Mouse (Mus musculus): ENCODE results near the gene Mrpl40. TPM values are rescaled to one million over a fixed set of nuclear protein-coding genes. Genes with fewer than 3 reads are reported as not detected.
"Not testable (repeated sequence)": the region's sequence is repeated elsewhere in the genome, so short reads cannot be mapped to it uniquely, and the experiment has no call there.

Gene Mrpl40
- polyA plus RNA-seq, 1 experiment = 19.3 TPM

- no peak overlapping the region for H3K4me3 ChIP-seq (ENCODE audit: insufficient read depth, low read depth, low read length)
- TF ChIP-seq CTCF (conservative IDR thresholded peaks at IDR 0.05; ENCODE audit: insufficient read depth, insufficient read length, low read depth, low read length) = no peak
- no peak for TF ChIP-seq POLR2A (IDR thresholded peaks at IDR 0.05; ENCODE audit: low read depth, low read length)
- no peaks in the 10 kb centered on the region for H3K36me3 ChIP-seq (ENCODE audit: control insufficient read depth, insufficient read depth, low read length)
- no peak overlapping the region for H3K27ac ChIP-seq (ENCODE audit: insufficient read depth, low read depth, low read length)
- H3K4me1 ChIP-seq (ENCODE audit: control insufficient read depth, insufficient read depth, low read length) = no peaks in the 10 kb centered on the region
- no peak for DNase-seq
- H3K27me3 ChIP-seq (replicated peaks; ENCODE audit: control insufficient read depth, insufficient read depth, low read length) = no peaks in the 10 kb centered on the region
Measured at GRCm38 (mm10) chr16:18884044-18884443, 7.4 kb upstream of the Mrpl40 start.

- Histone ChIP-seq H3K36me3 (ENCODE audit: control insufficient read depth, insufficient read depth, low read length) (no peaks in the 10 kb centered on the region; the same call in 1 of the 2 replicates), H3K4me3 (ENCODE audit: insufficient read depth, low read depth, low read length) (peak overlapping the region; percentile 68), H3K4me1 (ENCODE audit: control insufficient read depth, insufficient read depth, low read length) (no peaks in the 10 kb centered on the region; the same call in 1 of the 2 replicates), H3K27ac (ENCODE audit: insufficient read depth, low read depth, low read length) (no peak overlapping the region), H3K27me3 (replicated peaks; ENCODE audit: control insufficient read depth, insufficient read depth, low read length) (no peaks in the 10 kb centered on the region)
- no peak for TF ChIP-seq POLR2A (IDR thresholded peaks at IDR 0.05; ENCODE audit: low read depth, low read length)
- TF ChIP-seq CTCF (conservative IDR thresholded peaks at IDR 0.05; ENCODE audit: insufficient read depth, insufficient read length, low read depth, low read length) = 0 out of 2 replicates have a peak, but pooled peaks have one; percentile 0
- 19% methylated on average over 20 of the region's 20 CpGs for WGBS
- no peak for DNase-seq
Measured at GRCm38 (mm10) chr16:18878091-18878720, 1.5 kb upstream of the Mrpl40 start.

GRCm38 (mm10) chr16:18877386-18878090 lies 876 bp upstream of the Mrpl40 start:
- DNase-seq = peak; percentile 76
- no peaks in the 10 kb centered on the region for H3K27me3 ChIP-seq (replicated peaks; ENCODE audit: control insufficient read depth, insufficient read depth, low read length)
- H3K4me1 ChIP-seq (ENCODE audit: control insufficient read depth, insufficient read depth, low read length) = no peaks in the 10 kb centered on the region; the same call in 1 of the 2 replicates
- peak overlapping the region; percentile 37 for H3K27ac ChIP-seq (ENCODE audit: insufficient read depth, low read depth, low read length)
- under 1% methylated on average over 43 of the region's 43 CpGs for WGBS
- TF ChIP-seq CTCF (conservative IDR thresholded peaks at IDR 0.05; ENCODE audit: insufficient read depth, insufficient read length, low read depth, low read length) (0 out of 2 replicates have a peak, but pooled peaks have one; percentile 3), POLR2A (IDR thresholded peaks at IDR 0.05; ENCODE audit: low read depth, low read length) (no peak)
- peak overlapping the region; percentile 68 for H3K4me3 ChIP-seq (ENCODE audit: insufficient read depth, low read depth, low read length)
- H3K36me3 ChIP-seq (ENCODE audit: control insufficient read depth, insufficient read depth, low read length) = no peaks in the 10 kb centered on the region; the same call in 1 of the 2 replicates

DNA sequence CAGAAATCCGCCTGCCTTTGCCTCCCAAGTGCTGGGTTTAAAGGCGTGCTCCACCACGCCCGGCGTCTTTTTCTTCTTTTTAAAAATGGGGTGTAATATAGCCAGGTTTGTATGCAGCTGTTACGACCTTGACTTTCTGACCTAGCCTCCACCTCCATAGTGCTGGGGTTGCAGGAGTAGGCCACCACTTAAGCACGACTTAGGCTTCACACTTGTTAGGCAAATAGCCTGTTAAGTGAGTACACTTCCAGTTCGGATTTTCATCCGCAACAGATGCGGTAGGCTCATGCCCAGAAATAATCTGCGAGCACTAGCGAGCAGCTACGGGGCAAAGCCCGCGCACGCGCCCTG lies 596 bp downstream of the Mrpl40 start:
- no peaks in the 10 kb centered on the region for H3K27me3 ChIP-seq (replicated peaks; ENCODE audit: control insufficient read depth, insufficient read depth, low read length)
- H3K4me3 ChIP-seq (ENCODE audit: insufficient read depth, low read depth, low read length) = peak overlapping the region; percentile 68
- TF ChIP-seq CTCF (conservative IDR thresholded peaks at IDR 0.05; ENCODE audit: insufficient read depth, insufficient read length, low read depth, low read length) (no peak), POLR2A (IDR thresholded peaks at IDR 0.05; ENCODE audit: low read depth, low read length) (no peak)
- peaks cover 2% of the 10 kb centered on the region for H3K36me3 ChIP-seq (ENCODE audit: control insufficient read depth, insufficient read depth, low read length)
- no peak for DNase-seq
- no peaks in the 10 kb centered on the region; the same call in 1 of the 2 replicates for H3K4me1 ChIP-seq (ENCODE audit: control insufficient read depth, insufficient read depth, low read length)
- peak overlapping the region; percentile 57 for H3K27ac ChIP-seq (ENCODE audit: insufficient read depth, low read depth, low read length)
- WGBS = under 1% methylated on average over 17 of the region's 17 CpGs

DNA sequence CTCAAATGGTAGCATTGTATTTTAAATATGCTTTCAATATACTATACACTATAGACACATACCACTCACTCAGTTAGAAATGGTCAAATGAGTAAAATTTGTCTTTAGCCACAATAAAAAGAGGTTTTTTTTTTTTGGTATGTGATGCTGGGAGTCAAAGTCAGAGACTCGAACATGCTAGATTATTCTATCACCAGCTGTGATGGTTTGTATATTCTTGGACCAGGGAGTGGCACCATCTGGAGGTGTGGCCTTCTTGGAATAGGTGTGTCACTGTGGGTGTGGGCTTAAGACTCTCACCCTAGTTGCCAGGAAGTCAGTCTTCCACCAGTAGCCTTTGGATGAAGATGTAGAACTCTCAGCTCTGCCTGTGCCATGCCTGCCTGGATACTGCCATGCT lies 6.2 kb downstream of the Mrpl40 start:
- not testable (repeated sequence) for H3K27me3 ChIP-seq (replicated peaks; ENCODE audit: control insufficient read depth, insufficient read depth, low read length); H3K36me3 ChIP-seq (ENCODE audit: control insufficient read depth, insufficient read depth, low read length); H3K4me3 ChIP-seq (ENCODE audit: insufficient read depth, low read depth, low read length); DNase-seq; H3K4me1 ChIP-seq (ENCODE audit: control insufficient read depth, insufficient read depth, low read length); H3K27ac ChIP-seq (ENCODE audit: insufficient read depth, low read depth, low read length)
- 89% methylated on average over 1 of the region's 1 CpGs for WGBS

GRCm38 (mm10) chr16:18860186-18860585 lies 16.5 kb downstream of the Mrpl40 start:
- no peaks in the 10 kb centered on the region for H3K4me1 ChIP-seq (ENCODE audit: control insufficient read depth, insufficient read depth, low read length)
- DNase-seq = peak; percentile 81
- WGBS = 50% methylated on average over 1 of the region's 1 CpGs
- no peak overlapping the region for H3K4me3 ChIP-seq (ENCODE audit: insufficient read depth, low read depth, low read length)
- no peak overlapping the region for H3K27ac ChIP-seq (ENCODE audit: insufficient read depth, low read depth, low read length)
- TF ChIP-seq CTCF (conservative IDR thresholded peaks at IDR 0.05; ENCODE audit: insufficient read depth, insufficient read length, low read depth, low read length) (no peak), POLR2A (IDR thresholded peaks at IDR 0.05; ENCODE audit: low read depth, low read length) (no peak)
- no peaks in the 10 kb centered on the region for H3K27me3 ChIP-seq (replicated peaks; ENCODE audit: control insufficient read depth, insufficient read depth, low read length)
- H3K36me3 ChIP-seq (ENCODE audit: control insufficient read depth, insufficient read depth, low read length) = no peaks in the 10 kb centered on the region

GRCm38 (mm10) chr16:18858551-18858950 lies 18.1 kb downstream of the Mrpl40 start:
- Histone ChIP-seq H3K4me1 (ENCODE audit: control insufficient read depth, insufficient read depth, low read length) (no peaks in the 10 kb centered on the region), H3K4me3 (ENCODE audit: insufficient read depth, low read depth, low read length) (no peak overlapping the region), H3K36me3 (ENCODE audit: control insufficient read depth, insufficient read depth, low read length) (no peaks in the 10 kb centered on the region), H3K27ac (ENCODE audit: insufficient read depth, low read depth, low read length) (no peak overlapping the region), H3K27me3 (replicated peaks; ENCODE audit: control insufficient read depth, insufficient read depth, low read length) (no peaks in the 10 kb centered on the region)
- peak; percentile 88 for DNase-seq
- TF ChIP-seq CTCF (conservative IDR thresholded peaks at IDR 0.05; ENCODE audit: insufficient read depth, insufficient read length, low read depth, low read length) (no peak; the same call in 1 of the 2 replicates), POLR2A (IDR thresholded peaks at IDR 0.05; ENCODE audit: low read depth, low read length) (no peak)

- H3K27me3 ChIP-seq (replicated peaks; ENCODE audit: control insufficient read depth, insufficient read depth, low read length); H3K4me3 ChIP-seq (ENCODE audit: insufficient read depth, low read depth, low read length); H3K27ac ChIP-seq (ENCODE audit: insufficient read depth, low read depth, low read length); DNase-seq; H3K4me1 ChIP-seq (ENCODE audit: control insufficient read depth, insufficient read depth, low read length); H3K36me3 ChIP-seq (ENCODE audit: control insufficient read depth, insufficient read depth, low read length): not testable (repeated sequence)
- WGBS = 88% methylated on average over 16 of the region's 17 CpGs
Measured at GRCm38 (mm10) chr16:18849521-18850190, 27.0 kb downstream of the Mrpl40 start.
